Mouse (Mus musculus) olfactory bulb, adult 2 months (tissue): ENCODE results near the gene Disp3.

Source experiments
- CTCF ChIP-seq: fragments of 200-500 bp; IDR thresholded peaks from 2 replicates; pipeline ENCODE4 v1.5.1; 2012; ENCODE audit warnings: low read depth, mild to moderate bottlenecking, low read length, moderate library complexity; ENCODE audit not compliant: insufficient read depth
- POLR2A ChIP-seq: fragments of 200-500 bp; IDR thresholded peaks from 2 replicates; pipeline ENCODE4 v1.6.1; 2012; ENCODE audit warnings: mild to moderate bottlenecking, low read depth, low read length, moderate library complexity; ENCODE audit not compliant: insufficient read depth

- TF ChIP-seq CTCF (no peak), POLR2A (no peak)
Observed at GRCm38 (mm10) chr4:148325951-148326350, 38.2 kb upstream of the Disp3 start.
